Mouse (Mus musculus): Measurements from ENCODE around the gene Ascl3.

GRCm38 (mm10) chr7:109708961-109709382, 22.6 kb downstream of the Ascl3 start:
- TF ChIP-seq EP300 (IDR thresholded peaks at IDR 0.05; ENCODE audit: insufficient read depth, low read depth, low read length) (no peak), CTCF (IDR thresholded peaks at IDR 0.05; ENCODE audit: low read depth, low read length) (no peak)
